Comparison of ENCODE assay signal across 10 mouse cellular contexts in the genomic region with DNA sequence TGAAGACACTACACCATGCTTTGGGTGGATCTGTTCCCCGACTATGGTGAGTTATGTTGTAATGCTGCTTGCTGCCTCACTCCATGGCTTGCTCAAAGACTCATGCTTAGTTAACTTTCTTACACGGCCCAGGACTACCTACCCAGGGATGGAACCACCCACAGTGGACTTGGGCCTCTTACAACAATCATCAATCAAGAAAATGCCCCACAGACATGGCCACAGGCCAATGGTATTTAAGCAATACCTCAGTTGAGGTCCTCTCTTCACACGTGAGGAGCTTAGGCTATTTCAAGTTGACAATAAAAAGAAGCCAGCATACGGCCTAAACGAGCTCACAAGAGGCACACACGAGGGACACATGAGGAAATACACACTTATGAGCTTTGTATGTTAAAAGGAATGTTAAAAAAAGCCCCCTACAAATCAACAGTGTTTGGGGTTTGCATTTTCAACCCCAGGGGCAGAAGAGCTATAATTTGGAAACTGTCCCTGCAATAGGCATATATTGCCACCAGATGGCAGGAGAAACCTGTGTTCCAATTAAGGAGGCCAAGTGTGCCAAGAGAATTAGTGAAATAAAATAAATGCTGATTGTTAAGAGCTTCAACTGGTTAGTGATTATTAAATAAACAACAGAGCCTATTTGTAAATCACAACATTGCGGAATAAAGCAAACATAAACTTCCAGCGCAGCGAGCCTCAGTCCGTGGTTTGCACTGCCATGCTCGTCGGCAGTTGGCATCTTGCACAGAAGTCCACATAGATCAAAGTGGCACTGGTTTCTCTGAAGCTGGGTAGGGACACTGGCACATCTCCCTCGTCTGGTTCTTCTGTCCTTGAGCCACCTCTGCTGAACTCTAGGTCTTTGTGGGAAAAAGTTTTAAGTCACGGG. TPM values are rescaled to one million over a fixed set of nuclear protein-coding genes. Genes with fewer than 3 reads are reported as not detected.
A peak's percentile ranks its signal among the peaks of the same experiment; 100 is the strongest.
DNase-seq lines count a peak whose midpoint lies in the region; ATAC-seq lines count a peak whose summit lies in the region.
"Had no signal": no experiment of that assay in that cellular context is flagged by ENCODE, and none has a peak within 500 bp of the region (broad histone marks: within the 10 kb centered on the region; RNA-seq: fewer than 3 reads in every experiment).

No protein-coding gene starts in this region.

- no peak overlapping the region for H3K4me2 ChIP-seq in forebrain, embryonic 13.5 days
- no peak overlapping the region for H3K4me2 ChIP-seq in midbrain, embryonic 11.5 days
- H3K4me2 ChIP-seq: heart, embryonic 15.5 days had no signal

- no peaks in the 10 kb centered on the region for H3K27me3 ChIP-seq in forebrain, embryonic 13.5 days
- H3K27me3 ChIP-seq in forebrain, embryonic 10.5 days (ENCODE audit: poor library complexity, severe bottlenecking) = no peaks in the 10 kb centered on the region
- no peaks in the 10 kb centered on the region for H3K27me3 ChIP-seq in midbrain, embryonic 11.5 days (ENCODE audit: control insufficient read depth, insufficient read depth, low read length)

- no peak for DNase-seq in forebrain, embryonic 10.5 days (ENCODE audit: extremely low spot score, low spot score)
- peak; percentile 61 for DNase-seq in 3T3-L1 (ENCODE audit: low read depth, low spot score)
- DNase-seq in adrenal gland, postnatal 14 days = peak; percentile 46
- peak; percentile 14 to 43 for DNase-seq in frontal cortex, postnatal 25 days (ENCODE audit: low spot score in 2 of 2)
- peak; percentile 8 for DNase-seq in large intestine, adult 2 months (ENCODE audit: low read depth, low spot score)
- DNase-seq in midbrain, embryonic 11.5 days (ENCODE audit: low spot score, missing footprints) = peak; percentile 97
- no peak for DNase-seq in spleen, postnatal 4 days (ENCODE audit: low spot score in 2 of 2)

- no peak overlapping the region for H3K27ac ChIP-seq in forebrain, embryonic 13.5 days
- H3K27ac ChIP-seq in forebrain, embryonic 10.5 days = no peak overlapping the region
- H3K27ac ChIP-seq in midbrain, embryonic 11.5 days (ENCODE audit: low read depth, low read length) = no peak overlapping the region
- H3K27ac ChIP-seq: heart, embryonic 15.5 days had no signal

- 0 out of 2 replicates have a peak, but pooled peaks have one; percentile 30 for ATAC-seq in forebrain, embryonic 13.5 days
- ATAC-seq in midbrain, embryonic 11.5 days (ENCODE audit: low FRiP score) = no peak

- H3K36me3 ChIP-seq in forebrain, embryonic 13.5 days (ENCODE audit: poor library complexity, severe bottlenecking) = no peaks in the 10 kb centered on the region
- no peaks in the 10 kb centered on the region for H3K36me3 ChIP-seq in forebrain, embryonic 10.5 days (replicated peaks)
- H3K36me3 ChIP-seq in midbrain, embryonic 11.5 days (ENCODE audit: control insufficient read depth, insufficient read depth, low read length) = no peaks in the 10 kb centered on the region
- H3K36me3 ChIP-seq: heart, embryonic 15.5 days had no signal

- no peak overlapping the region for H3K9ac ChIP-seq in forebrain, embryonic 13.5 days
- no peak overlapping the region for H3K9ac ChIP-seq in midbrain, embryonic 11.5 days (ENCODE audit: low read length)
- H3K9ac ChIP-seq: heart, embryonic 15.5 days had no signal

- WGBS in forebrain, embryonic 13.5 days = 60% methylated on average over 14 of the region's 14 CpGs
- 70% methylated on average over 14 of the region's 14 CpGs for WGBS in forebrain, embryonic 10.5 days
- WGBS in large intestine, adult 2 months = 62% methylated on average over 14 of the region's 14 CpGs
- 70% methylated on average over 14 of the region's 14 CpGs for WGBS in midbrain, embryonic 11.5 days

- peaks cover 5% of the 10 kb centered on the region; the same call in 1 of the 2 replicates for H3K4me1 ChIP-seq in forebrain, embryonic 13.5 days
- H3K4me1 ChIP-seq in forebrain, embryonic 10.5 days = peaks cover 13% of the 10 kb centered on the region
- H3K4me1 ChIP-seq in midbrain, embryonic 11.5 days (ENCODE audit: control insufficient read depth, insufficient read depth, low read length) = no peaks in the 10 kb centered on the region

- no peak overlapping the region for H3K4me3 ChIP-seq in forebrain, embryonic 13.5 days
- no peak overlapping the region for H3K4me3 ChIP-seq in forebrain, embryonic 10.5 days
- H3K4me3 ChIP-seq in midbrain, embryonic 11.5 days (ENCODE audit: low read depth, low read length) = no peak overlapping the region
- H3K4me3 ChIP-seq: heart, embryonic 15.5 days; myocyte had no signal

- H3K9me3 ChIP-seq in forebrain, embryonic 13.5 days (replicated peaks) = no peaks in the 10 kb centered on the region
- no peaks in the 10 kb centered on the region for H3K9me3 ChIP-seq in forebrain, embryonic 10.5 days
- no peaks in the 10 kb centered on the region for H3K9me3 ChIP-seq in midbrain, embryonic 11.5 days (ENCODE audit: control insufficient read depth, low read length)
- H3K9me3 ChIP-seq: heart, embryonic 15.5 days had no signal

RNA-seq across cellular contexts. Expression of a gene that starts 58.8 kb away (rescaled TPM):
- polyA plus RNA-seq in forebrain, embryonic 13.5 days (2015; fragmentation: Nextera tagmentation; extraction: Ambion mirVana) = 5.8 and 6.8 TPM in 2 replicates
- 5.9 and 6.2 TPM in 2 replicates for polyA plus RNA-seq in forebrain, embryonic 10.5 days (2016; fragmentation: Nextera tagmentation; extraction: Ambion mirVana)
- 32.6 and 33.9 TPM in 2 replicates for total RNA-seq in adrenal gland, postnatal 14 days (2021)
- polyA plus RNA-seq in large intestine, adult 2 months (2012; rRNA removed) = 2.5 and 2.7 TPM in 2 replicates
- 13.0 and 13.5 TPM in 2 replicates for polyA plus RNA-seq in midbrain, embryonic 11.5 days (2014; fragmentation: Nextera tagmentation; extraction: Ambion mirVana)

Comparison
In these comparisons a context has a peak if more than half of its experiments do, and no peak if none do; other contexts are left out.
1. DNase-seq: peak in 3T3-L1 (single experiment), adrenal gland, postnatal 14 days (single experiment), frontal cortex, postnatal 25 days (2 of 2), large intestine, adult 2 months (single experiment) and midbrain, embryonic 11.5 days (single experiment); none in forebrain, embryonic 10.5 days (single experiment) and spleen, postnatal 4 days (0 of 2).